16 mouse cellular contexts compared by ENCODE assay signal in genomic region chr11:83394802-83395439, GRCm38 (mm10). TPM values are rescaled to one million over a fixed set of nuclear protein-coding genes. Genes with fewer than 3 reads are reported as not detected.
DNase-seq lines count a peak whose midpoint lies in the region; ATAC-seq lines count a peak whose summit lies in the region.
"Had no signal": no experiment of that assay in that cellular context is flagged by ENCODE, and none has a peak within 500 bp of the region (broad histone marks: within the 10 kb centered on the region; RNA-seq: fewer than 3 reads in every experiment).

No protein-coding gene starts in this region.

- no peak overlapping the region for H3K9ac ChIP-seq in heart, embryonic 11.5 days (ENCODE audit: low read depth, low read length)
- no peak overlapping the region for H3K9ac ChIP-seq in midbrain, embryonic 12.5 days (replicated peaks)
- H3K9ac ChIP-seq in midbrain, embryonic 11.5 days (ENCODE audit: low read length), result no peak overlapping the region
- H3K9ac ChIP-seq in forebrain, embryonic 14.5 days (ENCODE audit: low read length), result peak overlapping the region; percentile 41; the same call in 1 of the 2 replicates
- H3K9ac ChIP-seq in kidney, embryonic 15.5 days, result no peak overlapping the region

- H3K4me2 ChIP-seq in heart, embryonic 11.5 days, result peak overlapping the region; percentile 31; the same call in 1 of the 2 replicates
- peak overlapping the region; percentile 25; the same call in 1 of the 2 replicates for H3K4me2 ChIP-seq in midbrain, embryonic 12.5 days (replicated peaks)
- H3K4me2 ChIP-seq in midbrain, embryonic 11.5 days, result no peak overlapping the region
- H3K4me2 ChIP-seq in forebrain, embryonic 14.5 days (ENCODE audit: low read length), result no peak overlapping the region
- no peak overlapping the region for H3K4me2 ChIP-seq in kidney, embryonic 15.5 days

- no peak overlapping the region for H3K4me3 ChIP-seq in heart, embryonic 11.5 days (ENCODE audit: low read depth, low read length)
- H3K4me3 ChIP-seq in midbrain, embryonic 12.5 days, result no peak overlapping the region
- H3K4me3 ChIP-seq in midbrain, embryonic 11.5 days (ENCODE audit: low read depth, low read length), result no peak overlapping the region
- H3K4me3 ChIP-seq in forebrain, embryonic 14.5 days (ENCODE audit: low read depth, low read length), result no peak overlapping the region
- no peak overlapping the region for H3K4me3 ChIP-seq in kidney, embryonic 15.5 days (replicated peaks)

- ATAC-seq in heart, embryonic 11.5 days (replicated peaks; ENCODE audit: insufficient number of reproducible peaks, low FRiP score, low TSS enrichment), result no peak
- no peak; the same call in 1 of the 2 replicates for ATAC-seq in midbrain, embryonic 12.5 days (ENCODE audit: low FRiP score, low read depth)
- no peak for ATAC-seq in midbrain, embryonic 11.5 days (ENCODE audit: low FRiP score)
- peak; percentile 67 for ATAC-seq in forebrain, embryonic 14.5 days
- ATAC-seq in kidney, embryonic 15.5 days (replicated peaks; ENCODE audit: low FRiP score), result no peak

- DNase-seq in heart, postnatal 36 days, result no peak
- no peak for DNase-seq in midbrain, embryonic 11.5 days (ENCODE audit: low spot score, missing footprints)
- peak; percentile 83 for DNase-seq in forebrain, embryonic 14.5 days (ENCODE audit: low spot score)
- peak; percentile 67 for DNase-seq in retina, embryonic 14.5 days (ENCODE audit: low spot score)
- DNase-seq in thymus, postnatal 10 days (ENCODE audit: low spot score in 2 of 2), result no peak
- DNase-seq: kidney, postnatal 4 days; lung, postnatal 14 days; thymus, postnatal 36 days had no signal

- peak overlapping the region; percentile 73; the same call in 1 of the 2 replicates for H3K27ac ChIP-seq in heart, embryonic 11.5 days (ENCODE audit: low read depth, low read length)
- peak overlapping the region; percentile 60; the same call in 1 of the 2 replicates for H3K27ac ChIP-seq in midbrain, embryonic 12.5 days (replicated peaks)
- H3K27ac ChIP-seq in midbrain, embryonic 11.5 days (ENCODE audit: low read depth, low read length), result no peak overlapping the region
- peak overlapping the region; percentile 48; the same call in 1 of the 2 replicates for H3K27ac ChIP-seq in forebrain, embryonic 14.5 days (ENCODE audit: low read depth, low read length)
- H3K27ac ChIP-seq in kidney, embryonic 15.5 days, result no peak overlapping the region

- H3K4me1 ChIP-seq in heart, embryonic 11.5 days (ENCODE audit: control insufficient read depth, insufficient read depth, low read length), result peaks cover 28% of the 10 kb centered on the region
- H3K4me1 ChIP-seq in midbrain, embryonic 12.5 days, result peaks cover 13% of the 10 kb centered on the region
- H3K4me1 ChIP-seq in midbrain, embryonic 11.5 days (ENCODE audit: control insufficient read depth, insufficient read depth, low read length), result peaks cover 11% of the 10 kb centered on the region
- H3K4me1 ChIP-seq in forebrain, embryonic 14.5 days (ENCODE audit: control insufficient read depth, insufficient read depth, low read length), result peaks cover 11% of the 10 kb centered on the region
- H3K4me1 ChIP-seq in kidney, embryonic 15.5 days, result no peaks in the 10 kb centered on the region

- intact Hi-C loops in heart, postnatal 36 days (cut with DNase I), result no loop called here

- peaks cover 6% of the 10 kb centered on the region; the same call in 1 of the 2 replicates for H3K36me3 ChIP-seq in heart, embryonic 11.5 days (ENCODE audit: control insufficient read depth, insufficient read depth, low read length)
- H3K36me3 ChIP-seq in midbrain, embryonic 12.5 days, result peaks cover 62% of the 10 kb centered on the region
- H3K36me3 ChIP-seq in midbrain, embryonic 11.5 days (ENCODE audit: control insufficient read depth, insufficient read depth, low read length), result peaks cover 10% of the 10 kb centered on the region
- H3K36me3 ChIP-seq in forebrain, embryonic 14.5 days (ENCODE audit: control insufficient read depth, insufficient read depth, low read length), result peaks cover 68% of the 10 kb centered on the region
- peaks cover 83% of the 10 kb centered on the region for H3K36me3 ChIP-seq in kidney, embryonic 15.5 days

- WGBS in heart, embryonic 11.5 days (ENCODE audit: insufficient replicate concordance), result 46% methylated on average over 6 of the region's 6 CpGs
- 18% methylated on average over 6 of the region's 6 CpGs for WGBS in midbrain, embryonic 12.5 days
- 28% methylated on average over 6 of the region's 6 CpGs for WGBS in midbrain, embryonic 11.5 days
- WGBS in forebrain, embryonic 14.5 days, result 10% methylated on average over 6 of the region's 6 CpGs
- WGBS in kidney, embryonic 15.5 days, result 60% methylated on average over 6 of the region's 6 CpGs

- H3K27me3 ChIP-seq in heart, embryonic 11.5 days (ENCODE audit: control insufficient read depth, insufficient read depth, low read length), result no peaks in the 10 kb centered on the region
- H3K27me3 ChIP-seq in midbrain, embryonic 12.5 days, result no peaks in the 10 kb centered on the region
- no peaks in the 10 kb centered on the region for H3K27me3 ChIP-seq in midbrain, embryonic 11.5 days (ENCODE audit: control insufficient read depth, insufficient read depth, low read length)
- H3K27me3 ChIP-seq in forebrain, embryonic 14.5 days (replicated peaks; ENCODE audit: control insufficient read depth, insufficient read depth, low read length), result no peaks in the 10 kb centered on the region
- no peaks in the 10 kb centered on the region for H3K27me3 ChIP-seq in kidney, embryonic 15.5 days

- no peaks in the 10 kb centered on the region for H3K9me3 ChIP-seq in heart, embryonic 11.5 days (replicated peaks; ENCODE audit: control insufficient read depth, low read length)
- H3K9me3 ChIP-seq in midbrain, embryonic 12.5 days, result no peaks in the 10 kb centered on the region
- no peaks in the 10 kb centered on the region for H3K9me3 ChIP-seq in midbrain, embryonic 11.5 days (ENCODE audit: control insufficient read depth, low read length)
- no peaks in the 10 kb centered on the region for H3K9me3 ChIP-seq in forebrain, embryonic 14.5 days (replicated peaks; ENCODE audit: control insufficient read depth, low read length)
- H3K9me3 ChIP-seq in kidney, embryonic 15.5 days (replicated peaks), result no peaks in the 10 kb centered on the region

RNA-seq across cellular contexts. Expression of gene Rasl10b, which starts 14.0 kb away (rescaled TPM):
- polyA plus RNA-seq in heart, embryonic 11.5 days (2014; fragmentation: Nextera tagmentation; extraction: Ambion mirVana), result 4.4 and 5.3 TPM in 2 replicates
- 10 to 100 TPM; 45.8 to 69.1 TPM for total RNA-seq in heart, postnatal 36 days (2021)
- 13.6 and 13.9 TPM in 2 replicates for polyA plus RNA-seq in midbrain, embryonic 12.5 days (2016; fragmentation: Nextera tagmentation; extraction: Ambion mirVana)
- polyA plus RNA-seq in midbrain, embryonic 11.5 days (2014; fragmentation: Nextera tagmentation; extraction: Ambion mirVana), result 3.0 and 4.6 TPM in 2 replicates
- 7.9 and 12.3 TPM in 2 replicates for polyA plus RNA-seq in forebrain, embryonic 14.5 days (2014; fragmentation: Nextera tagmentation; extraction: Ambion mirVana)
- polyA plus RNA-seq in kidney, embryonic 15.5 days (2015; fragmentation: Nextera tagmentation; extraction: Ambion mirVana), result 1.0 and 1.6 TPM in 2 replicates
- total RNA-seq: MEL had no signal

RNA-seq across cellular contexts. Expression of gene Gas2l2, which starts 34.3 kb away (rescaled TPM):
- 0.10 and 0.14 TPM in 2 replicates for polyA plus RNA-seq in heart, embryonic 11.5 days (2014; fragmentation: Nextera tagmentation; extraction: Ambion mirVana)
- not detected for total RNA-seq in heart, postnatal 36 days (2021)
- not detected in 2 replicates for polyA plus RNA-seq in midbrain, embryonic 12.5 days (2016; fragmentation: Nextera tagmentation; extraction: Ambion mirVana)
- 0.12 TPM in 1 of 2 replicates, not detected in the other for polyA plus RNA-seq in midbrain, embryonic 11.5 days (2014; fragmentation: Nextera tagmentation; extraction: Ambion mirVana)
- polyA plus RNA-seq in forebrain, embryonic 14.5 days (2014; fragmentation: Nextera tagmentation; extraction: Ambion mirVana), result 0.32 and 0.38 TPM in 2 replicates
- not detected in 2 replicates for polyA plus RNA-seq in kidney, embryonic 15.5 days (2015; fragmentation: Nextera tagmentation; extraction: Ambion mirVana)
- total RNA-seq: liver, adult 2 months; MEL had no signal
- polyA plus RNA-seq: C2C12; liver, adult 2 months had no signal

RNA-seq across cellular contexts. Expression of gene 1700020L24Rik, which starts 42.6 kb away (rescaled TPM):
- polyA plus RNA-seq in heart, embryonic 11.5 days (2014; fragmentation: Nextera tagmentation; extraction: Ambion mirVana), result 2.1 and 2.3 TPM in 2 replicates
- not detected for total RNA-seq in heart, postnatal 36 days (2021)
- 0.29 TPM in 1 of 2 replicates, not detected in the other for polyA plus RNA-seq in midbrain, embryonic 12.5 days (2016; fragmentation: Nextera tagmentation; extraction: Ambion mirVana)
- polyA plus RNA-seq in midbrain, embryonic 11.5 days (2014; fragmentation: Nextera tagmentation; extraction: Ambion mirVana), result 0.89 TPM in 1 of 2 replicates, not detected in the other
- polyA plus RNA-seq in forebrain, embryonic 14.5 days (2014; fragmentation: Nextera tagmentation; extraction: Ambion mirVana), result 0.36 TPM in 1 of 2 replicates, not detected in the other
- 0.35 TPM in 1 of 2 replicates, not detected in the other for polyA plus RNA-seq in kidney, embryonic 15.5 days (2015; fragmentation: Nextera tagmentation; extraction: Ambion mirVana)
- total RNA-seq: gastrocnemius, postnatal 4 days; left cerebral cortex, postnatal 10 days; liver, adult 2 months; MEL had no signal
- polyA plus RNA-seq: liver, adult 2 months had no signal

Comparison
In these comparisons a context has a peak if more than half of its experiments do, and no peak if none do; other contexts are left out.
1. H3K27ac ChIP-seq: peak in heart, embryonic 11.5 days (single experiment), midbrain, embryonic 12.5 days (single experiment) and forebrain, embryonic 14.5 days (single experiment); none in midbrain, embryonic 11.5 days (single experiment) and kidney, embryonic 15.5 days (single experiment).
2. H3K4me2 ChIP-seq: peak in heart, embryonic 11.5 days (single experiment) and midbrain, embryonic 12.5 days (single experiment); none in midbrain, embryonic 11.5 days (single experiment), forebrain, embryonic 14.5 days (single experiment) and kidney, embryonic 15.5 days (single experiment).
3. DNase-seq: peak in forebrain, embryonic 14.5 days (single experiment) and retina, embryonic 14.5 days (single experiment); none in heart, postnatal 36 days (0 of 2), midbrain, embryonic 11.5 days (single experiment) and thymus, postnatal 10 days (0 of 2).